Mouse (Mus musculus): ENCODE measurements at regions not wholly inside any gene's neighbourhood (a gene's known extent, or its start where the extent isn't known, plus 50 kb on each side); places are given as distances from the start of the nearest gene placed in this dataset.
"Not testable (repeated sequence)": the region's sequence is repeated elsewhere in the genome, so short reads cannot be mapped to it uniquely, and the experiment has no call there.

DNA sequence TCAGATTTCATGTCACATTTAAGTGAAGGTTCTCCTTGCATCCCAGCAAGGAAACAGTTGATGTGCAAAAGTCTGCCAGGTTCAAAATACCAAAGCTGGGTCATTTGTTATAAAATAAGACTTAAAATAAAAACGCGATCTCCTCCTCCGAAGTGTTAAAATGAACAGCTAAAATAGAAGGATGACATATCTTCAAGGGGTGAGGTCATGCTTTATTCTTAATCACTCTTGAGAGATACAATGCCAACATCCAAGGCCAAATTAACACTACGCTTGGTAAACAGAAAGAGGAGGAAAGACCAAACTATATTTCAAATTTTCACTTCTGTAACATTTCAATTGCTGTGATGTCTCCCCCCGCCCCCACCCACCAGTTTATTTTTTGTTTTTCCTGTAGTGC is 105.2 kb downstream of the Sox4 start:
- peaks cover 5% of the 10 kb centered on the region for H3K4me1 ChIP-seq (ENCODE audit: control insufficient read depth, insufficient read depth, low read length)
- TF ChIP-seq CTCF (IDR thresholded peaks at IDR 0.05; ENCODE audit: insufficient read depth, low read depth, low read length) = no peak
- TF ChIP-seq POLR2A (IDR thresholded peaks at IDR 0.05; ENCODE audit: insufficient read depth, low read depth, low read length) = no peak
- H3K27ac ChIP-seq (ENCODE audit: insufficient read depth, low read depth, low read length) = no peak overlapping the region
- 77% methylated on average over 5 of the region's 5 CpGs for WGBS
- no peak overlapping the region for H3K4me3 ChIP-seq (ENCODE audit: insufficient read depth, low read depth, low read length)

DNA sequence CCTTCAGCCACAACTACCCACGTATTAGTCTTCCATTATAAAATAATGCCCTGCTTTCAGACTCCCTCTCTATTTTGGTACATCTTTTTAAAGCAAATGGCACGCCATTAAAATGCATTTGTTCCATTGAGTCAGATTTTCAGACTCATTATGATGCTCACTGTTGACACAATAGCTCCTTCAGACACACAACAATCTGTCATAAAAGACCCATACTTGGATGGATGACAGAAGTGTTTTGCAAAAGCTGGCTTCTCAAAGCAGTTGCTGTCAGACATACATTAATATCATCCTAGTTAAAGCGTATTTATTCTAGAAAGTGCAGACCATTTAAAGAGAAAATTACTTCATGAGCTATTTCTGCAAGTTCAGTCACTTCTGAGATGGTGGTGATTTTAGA is 106.0 kb downstream of the Sox4 start:
- Histone ChIP-seq H3K27ac (ENCODE audit: insufficient read depth, low read depth, low read length) (no peak overlapping the region), H3K4me3 (ENCODE audit: insufficient read depth, low read depth, low read length) (no peak overlapping the region), H3K4me1 (ENCODE audit: control insufficient read depth, insufficient read depth, low read length) (peaks cover 5% of the 10 kb centered on the region)
- TF ChIP-seq CTCF (IDR thresholded peaks at IDR 0.05; ENCODE audit: insufficient read depth, low read depth, low read length) (no peak), POLR2A (IDR thresholded peaks at IDR 0.05; ENCODE audit: insufficient read depth, low read depth, low read length) (no peak)
- WGBS = 65% methylated on average over 3 of the region's 3 CpGs

DNA sequence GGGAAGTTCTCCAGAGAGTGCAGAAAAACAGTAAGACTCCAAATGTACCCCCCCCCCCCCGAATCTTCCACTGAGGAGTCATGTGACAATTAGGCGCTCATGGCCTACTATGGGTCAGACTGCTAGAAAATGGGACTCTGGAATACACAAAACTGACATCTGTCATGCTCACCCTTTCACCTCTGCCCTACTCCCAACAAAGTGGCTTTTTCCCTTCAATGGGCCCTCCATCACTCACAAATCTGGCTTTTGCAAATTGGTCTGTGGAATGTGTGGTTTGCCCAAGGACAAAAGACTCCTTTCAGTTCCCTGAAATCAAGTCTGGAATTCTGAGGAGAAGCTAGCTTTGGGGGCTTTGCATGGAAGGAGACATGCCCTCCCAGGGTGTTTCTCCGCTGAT is 109.0 kb downstream of the Sox4 start:
- Histone ChIP-seq H3K4me3 (ENCODE audit: insufficient read depth, low read depth, low read length) (no peak overlapping the region), H3K4me1 (ENCODE audit: control insufficient read depth, insufficient read depth, low read length) (peaks cover 5% of the 10 kb centered on the region), H3K27ac (ENCODE audit: insufficient read depth, low read depth, low read length) (no peak overlapping the region)
- WGBS = 82% methylated on average over 3 of the region's 3 CpGs
- TF ChIP-seq POLR2A (IDR thresholded peaks at IDR 0.05; ENCODE audit: insufficient read depth, low read depth, low read length) = no peak
- no peak for TF ChIP-seq CTCF (IDR thresholded peaks at IDR 0.05; ENCODE audit: insufficient read depth, low read depth, low read length)

- Histone ChIP-seq H3K27ac (ENCODE audit: insufficient read depth, low read depth, low read length) (no peak overlapping the region; the same call in 1 of the 2 replicates), H3K4me1 (ENCODE audit: control insufficient read depth, insufficient read depth, low read length) (peaks cover 5% of the 10 kb centered on the region), H3K4me3 (ENCODE audit: insufficient read depth, low read depth, low read length) (no peak overlapping the region)
- TF ChIP-seq POLR2A (IDR thresholded peaks at IDR 0.05; ENCODE audit: insufficient read depth, low read depth, low read length) = no peak
- TF ChIP-seq CTCF (IDR thresholded peaks at IDR 0.05; ENCODE audit: insufficient read depth, low read depth, low read length) = no peak
- 93% methylated on average over 3 of the region's 3 CpGs for WGBS
These were observed 110.7 kb downstream of the Sox4 start for GRCm38 (mm10) chr13:28842811-28843210.

DNA sequence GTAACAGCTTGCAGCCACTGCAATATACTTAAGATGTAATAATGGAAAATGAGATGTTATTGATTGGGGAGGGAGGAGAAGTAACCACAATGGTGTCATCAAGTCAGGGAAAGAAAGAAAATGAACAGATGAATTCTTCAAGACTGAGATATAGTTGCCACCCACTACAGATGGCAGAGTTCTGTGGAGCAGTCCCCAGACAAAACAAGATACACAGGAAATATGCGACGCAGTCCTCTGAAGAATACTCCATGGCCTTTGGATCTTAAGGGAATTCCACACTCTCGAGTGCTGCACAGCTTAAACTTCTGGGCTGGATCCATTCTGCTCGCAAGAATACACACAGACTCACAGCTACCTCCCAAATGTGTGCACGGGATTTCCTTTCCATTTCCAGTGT is 113.4 kb downstream of the Sox4 start:
- Histone ChIP-seq H3K4me3 (ENCODE audit: insufficient read depth, low read depth, low read length) (no peak overlapping the region), H3K27ac (ENCODE audit: insufficient read depth, low read depth, low read length) (no peak overlapping the region), H3K4me1 (ENCODE audit: control insufficient read depth, insufficient read depth, low read length) (peaks cover 5% of the 10 kb centered on the region)
- TF ChIP-seq CTCF (IDR thresholded peaks at IDR 0.05; ENCODE audit: insufficient read depth, low read depth, low read length) (no peak), POLR2A (IDR thresholded peaks at IDR 0.05; ENCODE audit: insufficient read depth, low read depth, low read length) (no peak)
- 75% methylated on average over 5 of the region's 5 CpGs for WGBS

- Histone ChIP-seq H3K4me1 (ENCODE audit: control insufficient read depth, insufficient read depth, low read length) (peaks cover 5% of the 10 kb centered on the region), H3K27ac (ENCODE audit: insufficient read depth, low read depth, low read length) (no peak overlapping the region), H3K4me3 (ENCODE audit: insufficient read depth, low read depth, low read length) (no peak overlapping the region)
- 54% methylated on average over 6 of the region's 6 CpGs for WGBS
- TF ChIP-seq POLR2A (IDR thresholded peaks at IDR 0.05; ENCODE audit: insufficient read depth, low read depth, low read length) = no peak
- TF ChIP-seq CTCF (IDR thresholded peaks at IDR 0.05; ENCODE audit: insufficient read depth, low read depth, low read length) = no peak
These were observed 114.4 kb downstream of the Sox4 start for GRCm38 (mm10) chr13:28839084-28839483.

GRCm38 (mm10) chr13:28838216-28838615 is 115.3 kb downstream of the Sox4 start:
- H3K27ac ChIP-seq (ENCODE audit: insufficient read depth, low read depth, low read length) = no peak overlapping the region
- TF ChIP-seq POLR2A (IDR thresholded peaks at IDR 0.05; ENCODE audit: insufficient read depth, low read depth, low read length) (no peak), CTCF (IDR thresholded peaks at IDR 0.05; ENCODE audit: insufficient read depth, low read depth, low read length) (no peak)

DNA sequence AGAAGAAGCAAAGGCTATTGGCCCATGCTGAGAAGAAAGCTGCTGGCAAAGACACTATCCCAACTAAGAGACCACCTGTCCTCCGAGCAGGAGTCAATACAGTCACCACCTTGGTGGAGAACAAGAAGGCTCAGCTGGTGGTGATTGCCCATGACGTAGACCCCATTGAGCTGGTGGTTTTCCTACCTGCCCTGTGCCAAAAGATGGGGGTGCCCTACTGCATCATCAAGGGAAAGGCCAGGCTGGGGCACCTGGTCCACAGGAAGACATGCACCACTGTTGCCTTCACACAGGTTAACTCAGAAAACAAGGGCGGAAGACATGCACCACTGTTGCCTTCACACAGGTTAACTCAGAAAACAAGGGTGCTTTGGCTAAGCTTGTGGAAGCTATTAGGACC is 116.3 kb downstream of the Sox4 start:
- WGBS = 96% methylated on average over 3 of the region's 3 CpGs
- not testable (repeated sequence) for H3K27ac ChIP-seq (ENCODE audit: insufficient read depth, low read depth, low read length); H3K4me3 ChIP-seq (ENCODE audit: insufficient read depth, low read depth, low read length); H3K4me1 ChIP-seq (ENCODE audit: control insufficient read depth, insufficient read depth, low read length)

More at GRCm38 (mm10) chr13:28838216-28838615, 115.3 kb downstream of the Sox4 start:
- WGBS = 91% methylated on average over 3 of the region's 3 CpGs
- H3K4me3 ChIP-seq (ENCODE audit: insufficient read depth, low read depth, low read length) = no peak overlapping the region
- H3K4me1 ChIP-seq (ENCODE audit: control insufficient read depth, insufficient read depth, low read length) = no peaks in the 10 kb centered on the region

- no peak overlapping the region for H3K27ac ChIP-seq (ENCODE audit: insufficient read depth, low read depth, low read length)
- no peaks in the 10 kb centered on the region for H3K4me1 ChIP-seq (ENCODE audit: control insufficient read depth, insufficient read depth, low read length)
- TF ChIP-seq CTCF (IDR thresholded peaks at IDR 0.05; ENCODE audit: insufficient read depth, low read depth, low read length) (no peak), POLR2A (IDR thresholded peaks at IDR 0.05; ENCODE audit: insufficient read depth, low read depth, low read length) (no peak)
- 91% methylated on average over 1 of the region's 1 CpGs for WGBS
- no peak overlapping the region for H3K4me3 ChIP-seq (ENCODE audit: insufficient read depth, low read depth, low read length)
These were observed 119.8 kb downstream of the Sox4 start for GRCm38 (mm10) chr13:28833700-28834065.

Measured in olfactory bulb, adult 2 months (tissue).